Mouse (Mus musculus) midbrain, embryonic 12.5 days (tissue): ENCODE data around the gene Dzank1. TPM values are rescaled to one million over a fixed set of nuclear protein-coding genes. Genes with fewer than 3 reads are reported as not detected.

ENCODE experiments used
- ATAC-seq: fragments of 200-750 bp; cut with Nextera tagmentation; 2 replicates; pipeline ENCODE4 v1.8.0; 2017; ENCODE audit warnings: low read depth, moderate TSS enrichment, moderate library complexity; ENCODE audit not compliant: low FRiP score
- H3K27ac ChIP-seq: fragments of 300-500 bp; sonication (generic); replicated peaks from 2 replicates; pipeline ENCODE4 v1.5.1; 2016; ENCODE audit warnings: mild to moderate bottlenecking
- H3K27me3 ChIP-seq: fragments of 300-500 bp; sonication (generic); 2 replicates; pipeline ENCODE4 v1.6.1; 2016; ENCODE audit warnings: mild to moderate bottlenecking
- H3K36me3 ChIP-seq: fragments of 300-500 bp; sonication (generic); 2 replicates; pipeline ENCODE4 v1.6.1; 2016
- H3K4me1 ChIP-seq: fragments of 300-500 bp; sonication (generic); 2 replicates; pipeline ENCODE4 v1.6.1; 2016
- H3K4me2 ChIP-seq: fragments of 300-500 bp; sonication (generic); replicated peaks from 2 replicates; pipeline ENCODE4 v1.6.1; 2016; ENCODE audit warnings: mild to moderate bottlenecking, moderate library complexity
- H3K4me3 ChIP-seq: fragments of 300-500 bp; sonication (generic); 2 replicates; pipeline ENCODE4 v1.5.1; 2016; ENCODE audit warnings: mild to moderate bottlenecking
- H3K9ac ChIP-seq: fragments of 300-500 bp; sonication (generic); replicated peaks from 2 replicates; pipeline ENCODE4 v1.6.1; 2016; ENCODE audit warnings: mild to moderate bottlenecking, moderate library complexity
- H3K9me3 ChIP-seq: fragments of 300-500 bp; sonication (generic); 2 replicates; pipeline ENCODE4 v1.6.1; 2016; ENCODE audit warnings: mild to moderate bottlenecking
- whole genome bisulfite sequencing: fragments of 180-500 bp; shearing (Covaris S2); methylation state at CpG from one replicate; pipeline ENCODE4 v1.1.7; 2016; 5-methylcytosine and 5-hydroxymethylcytosine counted together
- polyA plus RNA-seq: library from polyadenylated mRNA; unstranded; fragments of >200 nt; fragmentation: Nextera tagmentation; extraction: Ambion mirVana; gene quantifications from 2 replicates; pipeline ENCODE4 v1.2.1, GENCODE M21; 2016

The Dzank1 gene
- polyA plus RNA-seq, 1 experiment from 2014 or later: 4.8 TPM

GRCm38 (mm10) chr2:144464799-144465760 lies 62.1 kb downstream of the Dzank1 start:
- H3K36me3 ChIP-seq: no peaks in the 10 kb centered on the region
- 81% methylated on average over 9 of the region's 9 CpGs for WGBS
- H3K4me1 ChIP-seq: no peaks in the 10 kb centered on the region
- H3K4me2 ChIP-seq: no peak overlapping the region
- no peak overlapping the region for H3K9ac ChIP-seq
- H3K27ac ChIP-seq: no peak overlapping the region
- no peaks in the 10 kb centered on the region for H3K9me3 ChIP-seq
- H3K27me3 ChIP-seq: no peaks in the 10 kb centered on the region
- ATAC-seq: no peak
- H3K4me3 ChIP-seq: no peak overlapping the region

- Histone ChIP-seq H3K9me3 (no peaks in the 10 kb centered on the region), H3K36me3 (no peaks in the 10 kb centered on the region), H3K4me2 (no peak overlapping the region), H3K4me3 (no peak overlapping the region), H3K4me1 (peaks cover 5% of the 10 kb centered on the region), H3K27me3 (no peaks in the 10 kb centered on the region), H3K27ac (no peak overlapping the region), H3K9ac (no peak overlapping the region)
- ATAC-seq: no peak
- WGBS: 72% methylated on average over 7 of the region's 7 CpGs
Measured at GRCm38 (mm10) chr2:144464182-144464581, 63.0 kb downstream of the Dzank1 start.

- Histone ChIP-seq H3K27me3 (peaks cover 20% of the 10 kb centered on the region), H3K4me3 (peak overlapping the region; percentile 56), H3K9ac (peak overlapping the region; percentile 59), H3K27ac (peak overlapping the region; percentile 60), H3K4me1 (peaks cover 5% of the 10 kb centered on the region), H3K9me3 (no peaks in the 10 kb centered on the region), H3K4me2 (peak overlapping the region; percentile 62), H3K36me3 (no peaks in the 10 kb centered on the region)
- ATAC-seq: peak; percentile 99
- WGBS: 6% methylated on average over 25 of the region's 25 CpGs
Measured at GRCm38 (mm10) chr2:144458975-144459754, 68.0 kb downstream of the Dzank1 start.

GRCm38 (mm10) chr2:144458355-144458754 lies 68.9 kb downstream of the Dzank1 start:
- Histone ChIP-seq H3K36me3 (no peaks in the 10 kb centered on the region), H3K9ac (no peak overlapping the region), H3K9me3 (no peaks in the 10 kb centered on the region), H3K4me1 (peaks cover 5% of the 10 kb centered on the region), H3K27ac (no peak overlapping the region), H3K27me3 (peaks cover 25% of the 10 kb centered on the region), H3K4me3 (peak overlapping the region; percentile 56), H3K4me2 (peak overlapping the region; percentile 62)
- WGBS: 70% methylated on average over 6 of the region's 6 CpGs
- ATAC-seq: no peak

GRCm38 (mm10) chr2:144452364-144453008 lies 74.7 kb downstream of the Dzank1 start:
- H3K36me3 ChIP-seq: no peaks in the 10 kb centered on the region
- 0 out of 2 replicates have a peak, but pooled peaks have one; percentile 49 for ATAC-seq
- H3K9me3 ChIP-seq: no peaks in the 10 kb centered on the region
- no peak overlapping the region for H3K4me3 ChIP-seq
- no peak overlapping the region for H3K27ac ChIP-seq
- H3K9ac ChIP-seq: no peak overlapping the region
- peaks cover 22% of the 10 kb centered on the region for H3K27me3 ChIP-seq
- no peak overlapping the region for H3K4me2 ChIP-seq
- 17% methylated on average over 8 of the region's 8 CpGs for WGBS
- no peaks in the 10 kb centered on the region for H3K4me1 ChIP-seq

- H3K4me1 ChIP-seq: no peaks in the 10 kb centered on the region
- H3K9me3 ChIP-seq: no peaks in the 10 kb centered on the region
- no peak overlapping the region for H3K9ac ChIP-seq
- no peak for ATAC-seq
- no peak overlapping the region for H3K27ac ChIP-seq
- no peak overlapping the region for H3K4me2 ChIP-seq
- no peak overlapping the region for H3K4me3 ChIP-seq
- H3K27me3 ChIP-seq: peaks cover 9% of the 10 kb centered on the region; the same call in 1 of the 2 replicates
- H3K36me3 ChIP-seq: no peaks in the 10 kb centered on the region
- 83% methylated on average over 2 of the region's 2 CpGs for WGBS
Measured at GRCm38 (mm10) chr2:144450378-144450777, 76.8 kb downstream of the Dzank1 start.

- Histone ChIP-seq H3K36me3 (no peaks in the 10 kb centered on the region), H3K4me3 (no peak overlapping the region), H3K27me3 (no peaks in the 10 kb centered on the region), H3K9me3 (no peaks in the 10 kb centered on the region), H3K27ac (no peak overlapping the region), H3K4me1 (no peaks in the 10 kb centered on the region), H3K9ac (no peak overlapping the region), H3K4me2 (no peak overlapping the region)
- WGBS: 77% methylated on average over 7 of the region's 7 CpGs
- no peak for ATAC-seq
Measured at GRCm38 (mm10) chr2:144446360-144446999, 80.7 kb downstream of the Dzank1 start.

GRCm38 (mm10) chr2:144441386-144441915 lies 85.8 kb downstream of the Dzank1 start:
- H3K27ac ChIP-seq: no peak overlapping the region

GRCm38 (mm10) chr2:144439191-144439700 lies 88.0 kb downstream of the Dzank1 start:
- no peak overlapping the region for H3K4me2 ChIP-seq
- ATAC-seq: no peak
- H3K4me3 ChIP-seq: no peak overlapping the region
- no peaks in the 10 kb centered on the region for H3K36me3 ChIP-seq
- H3K27ac ChIP-seq: no peak overlapping the region
- WGBS: 60% methylated on average over 3 of the region's 3 CpGs
- no peaks in the 10 kb centered on the region for H3K9me3 ChIP-seq
- H3K27me3 ChIP-seq: no peaks in the 10 kb centered on the region
- H3K9ac ChIP-seq: no peak overlapping the region
- no peaks in the 10 kb centered on the region for H3K4me1 ChIP-seq

More at GRCm38 (mm10) chr2:144441386-144441915, 85.8 kb downstream of the Dzank1 start:
- Histone ChIP-seq H3K4me2 (no peak overlapping the region), H3K9me3 (no peaks in the 10 kb centered on the region), H3K4me1 (no peaks in the 10 kb centered on the region), H3K9ac (no peak overlapping the region), H3K4me3 (no peak overlapping the region), H3K27me3 (no peaks in the 10 kb centered on the region), H3K36me3 (no peaks in the 10 kb centered on the region)
- 91% methylated on average over 11 of the region's 11 CpGs for WGBS
- ATAC-seq: no peak

GRCm38 (mm10) chr2:144438424-144438823 lies 88.8 kb downstream of the Dzank1 start:
- no peaks in the 10 kb centered on the region for H3K27me3 ChIP-seq
- no peaks in the 10 kb centered on the region for H3K4me1 ChIP-seq
- H3K36me3 ChIP-seq: no peaks in the 10 kb centered on the region
- no peak overlapping the region for H3K9ac ChIP-seq
- H3K9me3 ChIP-seq: no peaks in the 10 kb centered on the region
- H3K4me2 ChIP-seq: no peak overlapping the region
- WGBS: 60% methylated on average over 4 of the region's 4 CpGs
- no peak overlapping the region for H3K4me3 ChIP-seq
- ATAC-seq: no peak
- H3K27ac ChIP-seq: no peak overlapping the region

- ATAC-seq: no peak
- no peaks in the 10 kb centered on the region for H3K36me3 ChIP-seq
- 84% methylated on average over 10 of the region's 10 CpGs for WGBS
- no peaks in the 10 kb centered on the region for H3K27me3 ChIP-seq
- H3K27ac ChIP-seq: no peak overlapping the region
- no peak overlapping the region for H3K9ac ChIP-seq
- H3K4me1 ChIP-seq: no peaks in the 10 kb centered on the region
- H3K4me2 ChIP-seq: no peak overlapping the region
- no peaks in the 10 kb centered on the region for H3K9me3 ChIP-seq
- H3K4me3 ChIP-seq: no peak overlapping the region
Measured at GRCm38 (mm10) chr2:144435679-144436078, 91.5 kb downstream of the Dzank1 start.
